In the genomic region with DNA sequence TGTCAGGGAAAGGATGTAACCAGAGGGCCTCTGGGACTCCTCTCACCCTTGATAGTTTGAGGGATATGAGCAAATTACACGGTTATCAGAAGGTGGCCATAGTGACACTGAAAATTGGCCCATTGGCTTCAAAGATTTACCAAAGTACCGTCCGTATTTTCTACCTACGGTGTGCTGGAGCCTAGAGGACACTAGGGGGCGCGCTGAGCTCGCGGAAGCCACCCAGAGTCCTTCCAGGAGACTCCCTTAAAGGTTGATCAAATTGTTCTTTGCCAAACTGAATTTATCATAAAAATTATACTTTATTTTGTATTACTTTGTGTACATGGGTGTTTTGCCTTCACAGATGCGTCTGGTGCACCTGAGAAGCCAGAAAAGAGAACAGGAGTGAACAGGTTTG, we compare ENCODE assay signal across 9 mouse cellular contexts. TPM values are rescaled to one million over a fixed set of nuclear protein-coding genes. Genes with fewer than 3 reads are reported as not detected.
A peak's percentile ranks its signal among the peaks of the same experiment; 100 is the strongest.
DNase-seq lines count a peak whose midpoint lies in the region; ATAC-seq lines count a peak whose summit lies in the region.
"Had no signal": no experiment of that assay in that cellular context is flagged by ENCODE, and none has a peak within 500 bp of the region (broad histone marks: within the 10 kb centered on the region; RNA-seq: fewer than 3 reads in every experiment).

No protein-coding gene starts in this region.

- no peak overlapping the region for H3K27ac ChIP-seq in hindbrain, embryonic 10.5 days
- no peak overlapping the region for H3K27ac ChIP-seq in hindbrain, embryonic 12.5 days
- H3K27ac ChIP-seq: midbrain, embryonic 12.5 days had no signal

- intact Hi-C loops in left cerebral cortex, postnatal 25 days (cut with DNase I): loop anchor here (2.0 kb wide), 1 partner anchor 51 kb away; no protein-coding TSS in a partner anchor

- DNase-seq in hindbrain, embryonic 10.5 days (ENCODE audit: low spot score): peak; percentile 56
- peak; percentile 70 for DNase-seq in R1 (ENCODE audit: low read depth, low spot score)
- DNase-seq in embryo, embryonic 10 days (ENCODE audit: low spot score): peak; percentile 75
- DNase-seq in induced T-regulatory cell, adult 2 months (ENCODE audit: low read depth): peak; percentile 82
- peak; percentile 53 to 63 for DNase-seq in left cerebral cortex, postnatal 25 days (ENCODE audit: low spot score in 2 of 2)
- DNase-seq in ovary, postnatal 14 days (ENCODE audit: low spot score): peak; percentile 61
- DNase-seq in thymus, postnatal 25 days: peak; percentile 63

- WGBS in hindbrain, embryonic 10.5 days: 1% methylated on average over 9 of the region's 9 CpGs
- under 1% methylated on average over 9 of the region's 9 CpGs for WGBS in hindbrain, embryonic 12.5 days

- no peak for ATAC-seq in hindbrain, embryonic 12.5 days (ENCODE audit: low FRiP score)

- no peak overlapping the region for H3K9ac ChIP-seq in hindbrain, embryonic 12.5 days
- H3K9ac ChIP-seq: midbrain, embryonic 12.5 days had no signal

- H3K4me1 ChIP-seq in hindbrain, embryonic 10.5 days (replicated peaks): no peaks in the 10 kb centered on the region; the same call in 1 of the 2 replicates
- no peaks in the 10 kb centered on the region for H3K4me1 ChIP-seq in hindbrain, embryonic 12.5 days

- no peak overlapping the region for H3K4me3 ChIP-seq in hindbrain, embryonic 10.5 days
- H3K4me3 ChIP-seq in hindbrain, embryonic 12.5 days: no peak overlapping the region
- H3K4me3 ChIP-seq: midbrain, embryonic 12.5 days had no signal

- no peaks in the 10 kb centered on the region for H3K36me3 ChIP-seq in hindbrain, embryonic 10.5 days
- no peaks in the 10 kb centered on the region for H3K36me3 ChIP-seq in hindbrain, embryonic 12.5 days
- H3K36me3 ChIP-seq: midbrain, embryonic 12.5 days had no signal

- H3K9me3 ChIP-seq in hindbrain, embryonic 10.5 days: no peaks in the 10 kb centered on the region
- no peaks in the 10 kb centered on the region for H3K9me3 ChIP-seq in hindbrain, embryonic 12.5 days (replicated peaks)
- H3K9me3 ChIP-seq: midbrain, embryonic 12.5 days had no signal

- H3K27me3 ChIP-seq in hindbrain, embryonic 10.5 days (ENCODE audit: insufficient read depth, poor library complexity, severe bottlenecking): no peaks in the 10 kb centered on the region; the same call in 1 of the 2 replicates
- no peaks in the 10 kb centered on the region for H3K27me3 ChIP-seq in hindbrain, embryonic 12.5 days
- H3K27me3 ChIP-seq: midbrain, embryonic 12.5 days had no signal

- H3K4me2 ChIP-seq in hindbrain, embryonic 12.5 days (replicated peaks): no peak overlapping the region
- H3K4me2 ChIP-seq: midbrain, embryonic 12.5 days had no signal

RNA-seq across cellular contexts. Expression of a gene that starts 14.2 kb away (rescaled TPM):
- 0.17 and 0.21 TPM in 2 replicates for polyA plus RNA-seq in hindbrain, embryonic 10.5 days (2016; fragmentation: Nextera tagmentation; extraction: Ambion mirVana)
- polyA plus RNA-seq in hindbrain, embryonic 12.5 days (2016; fragmentation: Nextera tagmentation; extraction: Ambion mirVana): 0.10 TPM in 1 of 2 replicates, not detected in the other
- total RNA-seq in left cerebral cortex, postnatal 25 days (2021): under 1 TPM; 0.09 to 0.39 TPM

RNA-seq across cellular contexts. Expression of a gene that starts 21.8 kb away (rescaled TPM):
- polyA plus RNA-seq in hindbrain, embryonic 10.5 days (2016; fragmentation: Nextera tagmentation; extraction: Ambion mirVana): not detected in 2 replicates
- not detected in 2 replicates for polyA plus RNA-seq in hindbrain, embryonic 12.5 days (2016; fragmentation: Nextera tagmentation; extraction: Ambion mirVana)
- not detected for total RNA-seq in left cerebral cortex, postnatal 25 days (2021)
- polyA plus RNA-seq: midbrain, embryonic 12.5 days had no signal

RNA-seq across cellular contexts. Expression of a gene that starts 32.6 kb away (rescaled TPM):
- 54.5 and 57.0 TPM in 2 replicates for polyA plus RNA-seq in hindbrain, embryonic 10.5 days (2016; fragmentation: Nextera tagmentation; extraction: Ambion mirVana)
- polyA plus RNA-seq in hindbrain, embryonic 12.5 days (2016; fragmentation: Nextera tagmentation; extraction: Ambion mirVana): 37.3 and 37.6 TPM in 2 replicates
- 10 to 100 TPM in 1 of 2 experiments, 1 to 10 TPM in 1; 9.5 to 10.3 TPM for total RNA-seq in left cerebral cortex, postnatal 25 days (2021)

RNA-seq across cellular contexts. Expression of a gene that starts 32.8 kb away (rescaled TPM):
- polyA plus RNA-seq in hindbrain, embryonic 10.5 days (2016; fragmentation: Nextera tagmentation; extraction: Ambion mirVana): 19.6 and 25.4 TPM in 2 replicates
- polyA plus RNA-seq in hindbrain, embryonic 12.5 days (2016; fragmentation: Nextera tagmentation; extraction: Ambion mirVana): 14.8 and 15.2 TPM in 2 replicates
- total RNA-seq in left cerebral cortex, postnatal 25 days (2021): 10 to 100 TPM; 10.0 to 11.9 TPM

RNA-seq across cellular contexts. Expression of a gene that starts 45.1 kb away (rescaled TPM):
- polyA plus RNA-seq in hindbrain, embryonic 10.5 days (2016; fragmentation: Nextera tagmentation; extraction: Ambion mirVana): 12.1 and 14.3 TPM in 2 replicates
- 3.9 and 4.7 TPM in 2 replicates for polyA plus RNA-seq in hindbrain, embryonic 12.5 days (2016; fragmentation: Nextera tagmentation; extraction: Ambion mirVana)
- under 1 TPM; 0.30 to 0.34 TPM for total RNA-seq in left cerebral cortex, postnatal 25 days (2021)
